Mouse (Mus musculus) adrenal gland, adult 8-10 months (tissue): ENCODE measurements at regions not wholly inside any gene's neighbourhood (a gene's known extent, or its start where the extent isn't known, plus 50 kb on each side); places are given as distances from the start of the nearest gene placed in this dataset.
A peak's percentile ranks its signal among the peaks of the same experiment; 100 is the strongest.

Experiments
- DNase-seq: peaks from one replicate; pipeline ENCODE4 v3.0.0; 2022

- DNase-seq: no peak
Observed at GRCm38 (mm10) chr10:39316533-39316932, 52.1 kb upstream of the Fyn start.

GRCm38 (mm10) chr10:39315434-39316174 is 53.1 kb upstream of the Fyn start:
- no peak for DNase-seq

- peak; percentile 13 for DNase-seq
Observed at GRCm38 (mm10) chr10:39311501-39311900, 57.2 kb upstream of the Fyn start.

GRCm38 (mm10) chr10:39308535-39308934 is 60.1 kb upstream of the Fyn start:
- DNase-seq: no peak

GRCm38 (mm10) chr10:39292703-39293496 is 75.8 kb upstream of the Fyn start:
- no peak for DNase-seq

- no peak for DNase-seq
Observed at GRCm38 (mm10) chr10:39291747-39292198, 76.9 kb upstream of the Fyn start.

- DNase-seq: peak; percentile 19
Observed at GRCm38 (mm10) chr10:39291134-39291746, 77.4 kb upstream of the Fyn start.

- no peak for DNase-seq
Observed at GRCm38 (mm10) chr10:39290245-39290644, 78.4 kb upstream of the Fyn start.

- no peak for DNase-seq
Observed at GRCm38 (mm10) chr10:39280366-39281000, 88.2 kb upstream of the Fyn start.

- no peak for DNase-seq
Observed at GRCm38 (mm10) chr10:39274202-39274601, 94.5 kb upstream of the Fyn start.

- DNase-seq: no peak
Observed at GRCm38 (mm10) chr10:39273426-39273825, 95.2 kb upstream of the Fyn start.

GRCm38 (mm10) chr10:39272387-39272949 is 96.2 kb upstream of the Fyn start:
- DNase-seq: no peak

GRCm38 (mm10) chr10:39270406-39270805 is 98.2 kb upstream of the Fyn start:
- no peak for DNase-seq

- no peak for DNase-seq
Observed at GRCm38 (mm10) chr10:39267236-39267635, 101.4 kb upstream of the Fyn start.

- DNase-seq: peak; percentile 72
Observed at GRCm38 (mm10) chr10:39266482-39266881, 102.2 kb upstream of the Fyn start.

GRCm38 (mm10) chr10:39262466-39262865 is 98.9 kb upstream of the Ccn6 start:
- DNase-seq: no peak

- DNase-seq: no peak
Observed at GRCm38 (mm10) chr10:39261174-39262145, 97.9 kb upstream of the Ccn6 start.

GRCm38 (mm10) chr10:39260061-39260460 is 96.5 kb upstream of the Ccn6 start:
- DNase-seq: no peak

- DNase-seq: no peak
Observed at GRCm38 (mm10) chr10:39257371-39258154, 94.0 kb upstream of the Ccn6 start.

GRCm38 (mm10) chr10:39254561-39254960 is 91.0 kb upstream of the Ccn6 start:
- DNase-seq: no peak
